Mouse (Mus musculus): ENCODE data around the gene Paxx. TPM values are rescaled to one million over a fixed set of nuclear protein-coding genes. Genes with fewer than 3 reads are reported as not detected.

Gene Paxx
- polyA plus RNA-seq, 1 experiment from 2014 or later: 32.6 TPM

- Histone ChIP-seq H3K4me2 (ENCODE audit: low read length) (peak within 1 kb of the TSS; percentile 98), H3K9ac (ENCODE audit: low read length) (peak within 1 kb of the TSS; percentile 98), H3K9me3 (ENCODE audit: control insufficient read depth, low read length) (no peaks in the 10 kb centered on the region), H3K27ac (replicated peaks in 1 of 2; ENCODE audit: control insufficient read depth in 1 of 2, insufficient read depth in 1 of 2, low read depth in 2 of 2, low read length in 2 of 2) (peak within 1 kb of the TSS; percentile 76 to 77), H3K27me3 (ENCODE audit: control insufficient read depth, insufficient read depth, low read length) (no peaks in the 10 kb centered on the region), H3K36me3 (ENCODE audit: control insufficient read depth, insufficient read depth, low read length) (peaks cover 36% of the 10 kb centered on the region), H3K4me3 (ENCODE audit: control insufficient read depth in 1 of 2, insufficient read depth in 1 of 2, low read depth in 1 of 2, low read length in 2 of 2) (peak within 1 kb of the TSS; percentile 93 to 98), H3K4me1 (ENCODE audit: control insufficient read depth in 2 of 2, insufficient read depth in 2 of 2, low read length in 2 of 2) (peaks cover 14 to 19% of the 10 kb centered on the region in 2 experiments)
- ATAC-seq (ENCODE audit: insufficient number of reproducible peaks, insufficient read depth, low FRiP score, low read depth): no peak
- 73% methylated on average over 20 of the region's 20 CpGs for WGBS
Observed at GRCm38 (mm10) chr2:25501593-25502486, 40.9 kb upstream of the Paxx start, which contains the start of gene C8g. Gene C8g (minus strand): TSS chr2:25501719.

- H3K27ac ChIP-seq (replicated peaks in 1 of 2; ENCODE audit: control insufficient read depth in 1 of 2, insufficient read depth in 1 of 2, low read depth in 2 of 2, low read length in 2 of 2): peak within 1 kb of the TSS; percentile 76 to 77
- peak within 1 kb of the TSS; percentile 93 to 98 for H3K4me3 ChIP-seq (ENCODE audit: control insufficient read depth in 1 of 2, insufficient read depth in 1 of 2, low read depth in 1 of 2, low read length in 2 of 2)
- peaks cover 14 to 19% of the 10 kb centered on the region in 2 experiments for H3K4me1 ChIP-seq (ENCODE audit: control insufficient read depth in 2 of 2, insufficient read depth in 2 of 2, low read length in 2 of 2)
- WGBS: under 1% methylated on average over 35 of the region's 44 CpGs
- peak within 1 kb of the TSS; percentile 98 for H3K4me2 ChIP-seq (ENCODE audit: low read length)
- H3K9ac ChIP-seq (ENCODE audit: low read length): peak within 1 kb of the TSS; percentile 98
- ATAC-seq (ENCODE audit: insufficient number of reproducible peaks, insufficient read depth, low FRiP score, low read depth): peak; percentile 87
- peaks cover 36% of the 10 kb centered on the region for H3K36me3 ChIP-seq (ENCODE audit: control insufficient read depth, insufficient read depth, low read length)
- H3K9me3 ChIP-seq (ENCODE audit: control insufficient read depth, low read length): no peaks in the 10 kb centered on the region
- H3K27me3 ChIP-seq (ENCODE audit: control insufficient read depth, insufficient read depth, low read length): no peaks in the 10 kb centered on the region
Observed at GRCm38 (mm10) chr2:25500576-25501405, 39.9 kb upstream of the Paxx start, which contains the start of gene Fbxw5. Gene Fbxw5 (plus strand): TSS chr2:25500750.

DNA sequence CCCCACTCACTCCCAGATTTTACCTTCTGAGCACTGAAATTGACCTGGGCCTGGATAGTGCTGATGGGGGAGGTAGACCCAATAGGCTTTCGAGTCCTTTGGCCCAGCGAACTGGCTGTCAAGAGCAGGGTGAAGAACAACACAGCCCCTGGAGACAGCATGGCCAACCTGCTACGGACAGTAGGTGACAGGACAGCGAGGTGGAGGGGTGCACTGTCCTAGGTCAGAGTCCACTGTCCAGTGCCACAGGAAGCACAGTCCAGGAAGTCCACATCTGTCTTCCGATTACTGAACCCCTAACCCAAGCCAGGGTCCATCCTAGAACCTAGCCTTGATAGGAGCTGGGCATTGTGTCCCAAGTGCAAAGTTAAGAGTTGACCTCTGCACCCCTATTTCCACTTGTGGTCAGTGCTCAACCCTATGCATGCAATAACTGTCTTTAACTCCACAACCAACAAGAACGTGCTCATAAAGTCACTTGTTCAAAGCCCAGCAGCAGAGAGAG lies 39.2 kb upstream of the Paxx start:
- ATAC-seq (ENCODE audit: insufficient number of reproducible peaks, insufficient read depth, low FRiP score, low read depth): 0 out of 2 replicates have a peak, but pooled peaks have one; percentile 4
- 66% methylated on average over 6 of the region's 6 CpGs for WGBS
- no peaks in the 10 kb centered on the region for H3K9me3 ChIP-seq (ENCODE audit: control insufficient read depth, low read length)
- H3K27me3 ChIP-seq (ENCODE audit: control insufficient read depth, insufficient read depth, low read length): no peaks in the 10 kb centered on the region
- H3K9ac ChIP-seq (ENCODE audit: low read length): peak overlapping the region; percentile 98
- H3K27ac ChIP-seq (replicated peaks in 1 of 2; ENCODE audit: control insufficient read depth in 1 of 2, insufficient read depth in 1 of 2, low read depth in 2 of 2, low read length in 2 of 2): peak overlapping the region; percentile 66 to 70; a peak in 3 of 4 replicates
- peak overlapping the region; percentile 75 for H3K4me2 ChIP-seq (ENCODE audit: low read length)
- peaks cover 29% of the 10 kb centered on the region for H3K36me3 ChIP-seq (ENCODE audit: control insufficient read depth, insufficient read depth, low read length)
- H3K4me3 ChIP-seq (ENCODE audit: control insufficient read depth in 1 of 2, insufficient read depth in 1 of 2, low read depth in 1 of 2, low read length in 2 of 2): peak overlapping the region; percentile 47 to 93
- peaks cover 14 to 19% of the 10 kb centered on the region in 2 experiments for H3K4me1 ChIP-seq (ENCODE audit: control insufficient read depth in 2 of 2, insufficient read depth in 2 of 2, low read length in 2 of 2)

GRCm38 (mm10) chr2:25498622-25499478 lies 38.0 kb upstream of the Paxx start:
- Histone ChIP-seq H3K4me1 (ENCODE audit: control insufficient read depth in 2 of 2, insufficient read depth in 2 of 2, low read length in 2 of 2) (peaks cover 14 to 19% of the 10 kb centered on the region in 2 experiments), H3K36me3 (ENCODE audit: control insufficient read depth, insufficient read depth, low read length) (peaks cover 16% of the 10 kb centered on the region), H3K9me3 (ENCODE audit: control insufficient read depth, low read length) (no peaks in the 10 kb centered on the region), H3K9ac (ENCODE audit: low read length) (no peak overlapping the region), H3K4me2 (ENCODE audit: low read length) (no peak overlapping the region), H3K4me3 (ENCODE audit: control insufficient read depth in 1 of 2, insufficient read depth in 1 of 2, low read depth in 1 of 2, low read length in 2 of 2) (no peak overlapping the region), H3K27me3 (ENCODE audit: control insufficient read depth, insufficient read depth, low read length) (no peaks in the 10 kb centered on the region), H3K27ac (replicated peaks in 1 of 2; ENCODE audit: control insufficient read depth in 1 of 2, insufficient read depth in 1 of 2, low read depth in 2 of 2, low read length in 2 of 2) (no peak overlapping the region)
- WGBS: 63% methylated on average over 15 of the region's 15 CpGs
- ATAC-seq (ENCODE audit: insufficient number of reproducible peaks, insufficient read depth, low FRiP score, low read depth): no peak

DNA sequence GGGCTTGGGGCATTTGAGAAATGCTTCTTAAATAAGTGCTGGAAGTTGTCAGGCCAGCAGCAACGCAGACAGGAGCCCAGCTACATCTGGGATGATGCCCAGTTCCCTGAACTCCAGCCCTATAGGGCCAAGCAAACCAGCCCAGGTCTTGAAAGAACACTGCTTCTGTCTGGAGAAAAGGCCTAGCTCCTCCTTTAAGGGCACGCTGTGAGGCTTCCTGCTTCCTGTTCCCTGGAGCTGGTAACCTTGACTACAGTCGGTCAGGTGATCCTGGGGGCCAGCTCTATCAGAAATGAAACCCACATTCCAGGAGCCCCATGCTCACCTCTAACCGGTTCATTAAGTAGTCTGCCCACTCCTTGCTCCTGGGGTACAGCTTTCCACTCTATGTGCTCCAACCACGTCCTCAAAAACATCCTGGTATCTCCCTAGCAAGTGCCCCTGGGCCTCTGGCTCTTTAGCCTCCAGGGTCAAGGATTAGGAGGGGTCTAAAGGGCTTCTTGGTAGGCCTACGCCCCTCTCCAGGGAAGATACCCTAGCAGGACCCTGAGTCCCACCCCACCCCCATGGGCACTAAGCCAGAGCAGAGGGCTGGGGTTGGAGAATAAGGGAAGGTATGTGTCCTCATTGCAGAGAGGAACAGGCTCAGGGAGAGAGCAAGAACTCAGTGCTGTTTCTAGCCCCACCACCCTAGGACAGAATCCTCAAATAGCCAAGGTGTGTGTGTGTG lies 37.1 kb upstream of the Paxx start:
- H3K9ac ChIP-seq (ENCODE audit: low read length): no peak overlapping the region
- no peak overlapping the region for H3K4me3 ChIP-seq (ENCODE audit: control insufficient read depth in 1 of 2, insufficient read depth in 1 of 2, low read depth in 1 of 2, low read length in 2 of 2)
- peaks cover 14 to 19% of the 10 kb centered on the region in 2 experiments for H3K4me1 ChIP-seq (ENCODE audit: control insufficient read depth in 2 of 2, insufficient read depth in 2 of 2, low read length in 2 of 2)
- WGBS: 47% methylated on average over 6 of the region's 6 CpGs
- H3K27me3 ChIP-seq (ENCODE audit: control insufficient read depth, insufficient read depth, low read length): no peaks in the 10 kb centered on the region
- peaks cover 8% of the 10 kb centered on the region for H3K36me3 ChIP-seq (ENCODE audit: control insufficient read depth, insufficient read depth, low read length)
- no peak overlapping the region for H3K4me2 ChIP-seq (ENCODE audit: low read length)
- H3K9me3 ChIP-seq (ENCODE audit: control insufficient read depth, low read length): no peaks in the 10 kb centered on the region
- no peak overlapping the region for H3K27ac ChIP-seq (replicated peaks in 1 of 2; ENCODE audit: control insufficient read depth in 1 of 2, insufficient read depth in 1 of 2, low read depth in 2 of 2, low read length in 2 of 2)
- ATAC-seq (ENCODE audit: insufficient number of reproducible peaks, insufficient read depth, low FRiP score, low read depth): no peak

- no peaks in the 10 kb centered on the region for H3K9me3 ChIP-seq (ENCODE audit: control insufficient read depth, low read length)
- no peak for ATAC-seq (ENCODE audit: insufficient number of reproducible peaks, insufficient read depth, low FRiP score, low read depth)
- peaks cover 8 to 13% of the 10 kb centered on the region in 2 experiments for H3K4me1 ChIP-seq (ENCODE audit: control insufficient read depth in 2 of 2, insufficient read depth in 2 of 2, low read length in 2 of 2)
- no peaks in the 10 kb centered on the region for H3K27me3 ChIP-seq (ENCODE audit: control insufficient read depth, insufficient read depth, low read length)
- H3K27ac ChIP-seq (replicated peaks in 1 of 2; ENCODE audit: control insufficient read depth in 1 of 2, insufficient read depth in 1 of 2, low read depth in 2 of 2, low read length in 2 of 2): no peak overlapping the region
- no peak overlapping the region for H3K4me2 ChIP-seq (ENCODE audit: low read length)
- 38% methylated on average over 4 of the region's 4 CpGs for WGBS
- no peak overlapping the region for H3K4me3 ChIP-seq (ENCODE audit: control insufficient read depth in 1 of 2, insufficient read depth in 1 of 2, low read depth in 1 of 2, low read length in 2 of 2)
- no peaks in the 10 kb centered on the region for H3K36me3 ChIP-seq (ENCODE audit: control insufficient read depth, insufficient read depth, low read length)
- H3K9ac ChIP-seq (ENCODE audit: low read length): no peak overlapping the region
Observed at GRCm38 (mm10) chr2:25496462-25496861, 35.6 kb upstream of the Paxx start.
